Mouse (Mus musculus): ENCODE data around the gene Ndufs8. TPM values are rescaled to one million over a fixed set of nuclear protein-coding genes. Genes with fewer than 3 reads are reported as not detected.
"Not testable (repeated sequence)": the region's sequence is repeated elsewhere in the genome, so short reads cannot be mapped to it uniquely, and the experiment has no call there.

The Ndufs8 gene
- 297 and 302 TPM in 2 replicates for polyA plus RNA-seq (2014; fragmentation: Nextera tagmentation; extraction: Ambion mirVana)

DNA sequence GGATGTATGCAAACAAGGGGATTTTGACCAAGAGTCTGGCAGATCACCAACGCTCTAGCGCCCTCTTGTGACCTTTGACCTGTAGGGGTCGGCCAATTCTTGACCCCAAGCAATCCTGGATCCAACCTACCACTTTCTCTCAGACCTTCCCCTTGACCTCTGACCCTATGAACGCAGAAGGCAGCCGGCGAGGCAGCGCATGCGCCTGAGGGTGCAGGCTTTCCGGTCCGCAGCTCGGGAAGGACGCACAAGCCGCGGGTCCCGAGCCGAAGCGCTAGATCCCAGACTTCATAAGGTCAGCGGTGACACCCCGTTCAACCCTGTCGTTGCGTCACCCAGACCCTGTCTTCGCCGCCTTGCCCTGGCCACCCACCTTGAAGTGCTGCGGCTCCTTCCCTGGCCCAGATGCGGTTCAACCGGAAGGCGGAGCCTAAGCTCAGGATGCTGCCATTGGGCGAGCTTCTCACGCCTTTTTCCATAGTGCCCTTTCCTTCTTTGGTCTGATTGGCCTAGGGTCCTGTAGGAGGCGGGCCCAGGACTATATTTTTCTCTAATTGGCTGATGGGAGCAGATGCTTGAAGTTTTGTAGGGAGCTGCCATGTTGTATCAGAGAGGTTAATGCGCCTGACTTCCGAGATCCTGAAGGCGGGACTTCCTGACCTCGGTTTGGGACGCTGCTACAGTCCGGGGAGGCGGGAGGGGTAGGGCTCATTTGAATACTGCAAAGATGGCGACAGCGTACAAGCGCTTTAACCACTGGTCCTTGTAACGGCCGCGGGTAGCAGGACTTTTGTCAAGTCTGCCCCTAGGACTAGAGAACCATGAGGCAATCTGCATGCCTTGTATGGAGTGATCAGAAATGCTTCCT, at the start of gene Ndufs8:
TSS of gene Ndufs8 (minus strand) at position 438 of the 868 bp plus-strand sequence.
- H3K36me3 ChIP-seq (ENCODE audit: control insufficient read depth, insufficient read depth, low read length) = peaks cover 27% of the 10 kb centered on the region
- peak within 1 kb of the TSS; percentile 63 for H3K4me3 ChIP-seq (ENCODE audit: low read depth, low read length)
- H3K9ac ChIP-seq (ENCODE audit: low read depth, low read length) = peak within 1 kb of the TSS; percentile 69
- H3K27me3 ChIP-seq (replicated peaks; ENCODE audit: control insufficient read depth, insufficient read depth, low read length) = no peaks in the 10 kb centered on the region
- peak; percentile 99 for DNase-seq (ENCODE audit: low spot score)
- H3K27ac ChIP-seq (replicated peaks; ENCODE audit: low read depth, low read length) = peak within 1 kb of the TSS; percentile 66
- WGBS = under 1% methylated on average over 40 of the region's 43 CpGs
- H3K9me3 ChIP-seq (ENCODE audit: control insufficient read depth, low read length) = no peaks in the 10 kb centered on the region
- H3K4me2 ChIP-seq (ENCODE audit: low read depth, low read length) = peak within 1 kb of the TSS; percentile 82
- peaks cover 16% of the 10 kb centered on the region for H3K4me1 ChIP-seq (ENCODE audit: control insufficient read depth, insufficient read depth, low read length)
- ATAC-seq (ENCODE audit: low read depth) = peak; percentile 97

DNA sequence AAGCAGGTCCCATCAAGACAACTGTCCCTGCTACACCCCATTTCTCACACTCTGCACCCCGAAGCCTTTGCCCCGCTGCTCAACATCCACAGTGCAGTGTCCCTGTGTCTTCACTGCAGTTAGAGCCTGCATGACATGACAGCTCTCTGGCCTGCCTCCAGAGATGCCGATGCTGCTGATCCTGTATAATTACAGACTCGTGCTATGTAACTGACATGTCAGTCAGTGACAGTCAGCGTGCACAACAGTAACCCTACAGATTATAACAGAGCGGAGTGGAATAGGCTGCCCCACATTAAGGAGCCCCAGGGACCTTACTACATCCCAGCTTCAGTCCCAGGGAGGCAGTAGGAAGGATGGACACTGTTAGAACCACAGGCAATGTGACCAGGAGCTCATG, 49.2 kb upstream of the Ndufs8 start:
- not testable (repeated sequence) for H3K4me2 ChIP-seq (ENCODE audit: low read depth, low read length); H3K27ac ChIP-seq (replicated peaks; ENCODE audit: low read depth, low read length); H3K9me3 ChIP-seq (ENCODE audit: control insufficient read depth, low read length); H3K36me3 ChIP-seq (ENCODE audit: control insufficient read depth, insufficient read depth, low read length); H3K9ac ChIP-seq (ENCODE audit: low read depth, low read length); H3K4me3 ChIP-seq (ENCODE audit: low read depth, low read length); H3K27me3 ChIP-seq (replicated peaks; ENCODE audit: control insufficient read depth, insufficient read depth, low read length); ATAC-seq (ENCODE audit: low read depth); DNase-seq (ENCODE audit: low spot score); H3K4me1 ChIP-seq (ENCODE audit: control insufficient read depth, insufficient read depth, low read length)
- 60% methylated on average over 5 of the region's 6 CpGs for WGBS

GRCm38 (mm10) chr19:3960211-3960610, 47.6 kb upstream of the Ndufs8 start:
- no peak overlapping the region for H3K27ac ChIP-seq (replicated peaks; ENCODE audit: low read depth, low read length)
- no peak overlapping the region for H3K9ac ChIP-seq (ENCODE audit: low read depth, low read length)
- H3K4me3 ChIP-seq (ENCODE audit: low read depth, low read length) = no peak overlapping the region
- no peak for ATAC-seq (ENCODE audit: low read depth)
- no peaks in the 10 kb centered on the region for H3K36me3 ChIP-seq (ENCODE audit: control insufficient read depth, insufficient read depth, low read length)
- no peak for DNase-seq (ENCODE audit: low spot score)
- no peaks in the 10 kb centered on the region for H3K9me3 ChIP-seq (ENCODE audit: control insufficient read depth, low read length)
- no peaks in the 10 kb centered on the region for H3K27me3 ChIP-seq (replicated peaks; ENCODE audit: control insufficient read depth, insufficient read depth, low read length)
- no peak overlapping the region for H3K4me2 ChIP-seq (ENCODE audit: low read depth, low read length)
- 67% methylated on average over 5 of the region's 5 CpGs for WGBS
- H3K4me1 ChIP-seq (ENCODE audit: control insufficient read depth, insufficient read depth, low read length) = no peaks in the 10 kb centered on the region

DNA sequence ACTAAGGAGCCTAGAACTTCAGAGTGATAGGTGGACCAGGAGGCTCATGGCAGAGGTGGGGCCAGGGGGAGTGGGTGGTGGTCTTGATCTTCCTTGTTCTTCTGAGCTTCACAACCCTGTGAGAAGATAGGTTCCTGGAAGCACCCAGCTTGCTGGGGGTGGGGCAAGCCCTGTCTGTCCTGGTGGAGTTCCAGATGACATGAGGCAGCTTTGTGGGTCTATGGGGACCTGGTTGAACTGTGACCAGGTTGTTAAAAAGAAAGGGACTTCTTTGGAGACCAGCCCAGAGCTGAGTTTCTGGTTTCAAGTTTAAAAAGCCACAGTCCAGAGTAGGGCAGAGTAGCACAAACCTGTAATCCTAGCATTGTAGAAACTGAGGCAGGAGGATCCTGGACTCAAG, 46.5 kb upstream of the Ndufs8 start:
- H3K9ac ChIP-seq (ENCODE audit: low read depth, low read length) = no peak overlapping the region
- no peaks in the 10 kb centered on the region for H3K36me3 ChIP-seq (ENCODE audit: control insufficient read depth, insufficient read depth, low read length)
- ATAC-seq (ENCODE audit: low read depth) (no peak), DNase-seq (ENCODE audit: low spot score) (no peak)
- no peak overlapping the region for H3K27ac ChIP-seq (replicated peaks; ENCODE audit: low read depth, low read length)
- no peak overlapping the region for H3K4me3 ChIP-seq (ENCODE audit: low read depth, low read length)
- H3K4me2 ChIP-seq (ENCODE audit: low read depth, low read length) = no peak overlapping the region
- no peaks in the 10 kb centered on the region for H3K27me3 ChIP-seq (replicated peaks; ENCODE audit: control insufficient read depth, insufficient read depth, low read length)
- H3K9me3 ChIP-seq (ENCODE audit: control insufficient read depth, low read length) = no peaks in the 10 kb centered on the region
- no peaks in the 10 kb centered on the region for H3K4me1 ChIP-seq (ENCODE audit: control insufficient read depth, insufficient read depth, low read length)

- no peaks in the 10 kb centered on the region for H3K4me1 ChIP-seq (ENCODE audit: control insufficient read depth, insufficient read depth, low read length)
- H3K9ac ChIP-seq (ENCODE audit: low read depth, low read length) = no peak within 1 kb of the TSS
- 61% methylated on average over 4 of the region's 4 CpGs for WGBS
- no peak within 1 kb of the TSS for H3K4me2 ChIP-seq (ENCODE audit: low read depth, low read length)
- no peaks in the 10 kb centered on the region for H3K36me3 ChIP-seq (ENCODE audit: control insufficient read depth, insufficient read depth, low read length)
- DNase-seq (ENCODE audit: low spot score) = no peak
- no peak within 1 kb of the TSS for H3K4me3 ChIP-seq (ENCODE audit: low read depth, low read length)
- H3K27ac ChIP-seq (replicated peaks; ENCODE audit: low read depth, low read length) = no peak within 1 kb of the TSS
- no peaks in the 10 kb centered on the region for H3K9me3 ChIP-seq (ENCODE audit: control insufficient read depth, low read length)
- H3K27me3 ChIP-seq (replicated peaks; ENCODE audit: control insufficient read depth, insufficient read depth, low read length) = no peaks in the 10 kb centered on the region
- no peak for ATAC-seq (ENCODE audit: low read depth)
These were observed 45.9 kb upstream of the Ndufs8 start, which contains the start of gene Aldh3b3 for GRCm38 (mm10) chr19:3958470-3958869. Gene Aldh3b3, plus strand, starts transcription at chr19:3958645.

DNA sequence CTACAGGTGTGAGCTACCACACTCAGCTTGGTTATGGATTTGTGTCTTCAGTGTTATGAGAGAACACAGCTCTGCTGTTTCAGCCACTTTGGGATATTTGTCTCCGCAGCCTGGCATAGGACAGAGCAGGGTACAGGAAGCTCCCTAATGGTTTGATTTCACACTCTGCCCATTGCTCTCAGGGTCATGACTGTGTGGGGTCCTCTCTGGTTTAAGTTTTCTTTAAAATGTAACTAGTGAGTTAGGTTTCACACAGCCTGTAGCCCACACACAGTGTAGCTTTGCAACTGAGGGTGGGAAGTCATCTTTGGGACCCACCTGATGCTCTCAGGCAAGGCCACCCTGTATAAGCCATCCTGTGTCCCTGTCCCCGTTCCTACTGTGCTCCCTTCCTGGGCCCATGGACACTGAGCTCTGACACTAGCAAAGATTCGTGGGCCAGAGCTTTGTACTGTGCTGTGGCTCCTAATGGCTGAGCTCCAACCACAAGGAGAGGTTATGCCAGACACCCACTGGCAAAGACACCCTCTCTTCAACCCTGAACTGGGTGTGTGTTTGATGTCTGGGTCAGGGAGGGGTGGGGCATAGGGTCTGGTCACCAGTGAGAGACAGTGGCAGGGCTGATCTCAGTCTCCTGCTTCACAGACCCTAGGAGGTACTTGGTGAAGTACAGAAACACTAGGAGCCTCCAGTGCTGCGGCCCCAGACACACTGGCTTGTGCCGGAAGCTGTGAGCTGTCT, 44.9 kb upstream of the Ndufs8 start:
- H3K27me3 ChIP-seq (replicated peaks; ENCODE audit: control insufficient read depth, insufficient read depth, low read length); DNase-seq (ENCODE audit: low spot score); ATAC-seq (ENCODE audit: low read depth); H3K4me3 ChIP-seq (ENCODE audit: low read depth, low read length); H3K9me3 ChIP-seq (ENCODE audit: control insufficient read depth, low read length); H3K4me2 ChIP-seq (ENCODE audit: low read depth, low read length); H3K36me3 ChIP-seq (ENCODE audit: control insufficient read depth, insufficient read depth, low read length); H3K9ac ChIP-seq (ENCODE audit: low read depth, low read length); H3K27ac ChIP-seq (replicated peaks; ENCODE audit: low read depth, low read length); H3K4me1 ChIP-seq (ENCODE audit: control insufficient read depth, insufficient read depth, low read length): not testable (repeated sequence)
- 73% methylated on average over 5 of the region's 5 CpGs for WGBS

GRCm38 (mm10) chr19:3955804-3956203, 43.2 kb upstream of the Ndufs8 start:
- Histone ChIP-seq H3K4me2 (ENCODE audit: low read depth, low read length) (no peak overlapping the region), H3K36me3 (ENCODE audit: control insufficient read depth, insufficient read depth, low read length) (no peaks in the 10 kb centered on the region), H3K4me3 (ENCODE audit: low read depth, low read length) (no peak overlapping the region), H3K9ac (ENCODE audit: low read depth, low read length) (no peak overlapping the region), H3K9me3 (ENCODE audit: control insufficient read depth, low read length) (no peaks in the 10 kb centered on the region), H3K27ac (replicated peaks; ENCODE audit: low read depth, low read length) (no peak overlapping the region), H3K27me3 (replicated peaks; ENCODE audit: control insufficient read depth, insufficient read depth, low read length) (no peaks in the 10 kb centered on the region), H3K4me1 (ENCODE audit: control insufficient read depth, insufficient read depth, low read length) (no peaks in the 10 kb centered on the region)
- DNase-seq (ENCODE audit: low spot score) (no peak), ATAC-seq (ENCODE audit: low read depth) (no peak)
- 49% methylated on average over 4 of the region's 4 CpGs for WGBS

GRCm38 (mm10) chr19:3955033-3955432, 42.5 kb upstream of the Ndufs8 start:
- ATAC-seq (ENCODE audit: low read depth) = no peak
- Histone ChIP-seq H3K9me3 (ENCODE audit: control insufficient read depth, low read length) (no peaks in the 10 kb centered on the region), H3K27ac (replicated peaks; ENCODE audit: low read depth, low read length) (no peak overlapping the region), H3K4me2 (ENCODE audit: low read depth, low read length) (no peak overlapping the region), H3K4me3 (ENCODE audit: low read depth, low read length) (no peak overlapping the region), H3K27me3 (replicated peaks; ENCODE audit: control insufficient read depth, insufficient read depth, low read length) (no peaks in the 10 kb centered on the region), H3K9ac (ENCODE audit: low read depth, low read length) (no peak overlapping the region), H3K36me3 (ENCODE audit: control insufficient read depth, insufficient read depth, low read length) (no peaks in the 10 kb centered on the region), H3K4me1 (ENCODE audit: control insufficient read depth, insufficient read depth, low read length) (no peaks in the 10 kb centered on the region)
- no peak for DNase-seq (ENCODE audit: low spot score)
- WGBS = 73% methylated on average over 3 of the region's 3 CpGs

Data from embryonic facial prominence, embryonic 14.5 days (tissue).